Mouse (Mus musculus): ENCODE measurements around the gene Fv1. TPM values are rescaled to one million over a fixed set of nuclear protein-coding genes. Genes with fewer than 3 reads are reported as not detected.

The Fv1 gene
- polyA plus RNA-seq, 1 experiment from 2014 or later = 9.6 TPM

DNA sequence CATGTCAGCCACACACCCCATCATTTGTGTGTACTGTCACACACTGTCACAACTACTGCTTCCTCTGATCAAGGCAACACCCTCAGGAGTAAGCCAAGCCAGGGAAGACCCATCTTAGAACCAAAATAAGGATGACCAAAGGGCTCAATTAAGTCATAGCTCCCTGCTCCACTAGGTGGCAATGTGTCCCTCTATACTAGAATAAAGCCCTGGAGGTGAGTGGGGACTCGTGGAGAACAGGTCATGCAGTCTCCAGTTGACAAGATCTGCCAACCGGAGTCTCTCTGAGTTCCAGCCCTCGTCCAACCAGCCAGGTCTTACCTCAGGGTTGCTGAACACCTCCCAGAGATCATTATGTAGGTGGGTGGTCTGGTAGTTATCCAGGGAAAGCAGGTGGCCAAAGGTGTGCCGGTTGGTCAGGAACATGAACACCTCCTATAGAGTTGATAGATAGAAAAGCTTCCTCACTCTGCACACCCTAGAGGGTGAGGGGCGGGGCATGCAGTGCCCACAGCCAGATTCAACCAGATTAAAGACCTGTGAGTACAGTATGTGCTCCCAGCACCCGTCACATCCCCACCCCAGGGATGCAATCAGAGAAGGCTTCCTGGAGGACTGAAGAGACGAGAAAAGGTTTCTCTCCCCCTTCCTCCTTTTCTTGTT lies 49.8 kb downstream of the Fv1 start:
- Histone ChIP-seq H3K36me3 (0 out of 2 replicates have a peak, but pooled peaks cover 3% of the 10 kb centered on the region), H3K27me3 (replicated peaks) (no peaks in the 10 kb centered on the region), H3K4me1 (replicated peaks) (no peaks in the 10 kb centered on the region), H3K27ac (no peak overlapping the region), H3K9me3 (no peaks in the 10 kb centered on the region), H3K4me2 (replicated peaks) (no peak overlapping the region), H3K9ac (no peak overlapping the region), H3K4me3 (replicated peaks) (no peak overlapping the region)
- peak; percentile 59 for ATAC-seq
- WGBS = 52% methylated on average over 7 of the region's 7 CpGs

Other genes with a start within 250 kb of the Fv1 start
- 2.6 and 2.7 TPM in 2 replicates for gene Zfp979, start 226.5 kb upstream of the Fv1 start, polyA plus RNA-seq (2015; fragmentation: Nextera tagmentation; extraction: Ambion mirVana)
- not detected in 2 replicates for gene Zfp534, start 166.4 kb upstream of the Fv1 start, polyA plus RNA-seq (2015; fragmentation: Nextera tagmentation; extraction: Ambion mirVana)
- gene Zfp984, start 59.2 kb upstream of the Fv1 start, polyA plus RNA-seq (2015; fragmentation: Nextera tagmentation; extraction: Ambion mirVana) = 10.8 and 11.9 TPM in 2 replicates
- gene Zfp933, start 20.6 kb upstream of the Fv1 start, polyA plus RNA-seq (2015; fragmentation: Nextera tagmentation; extraction: Ambion mirVana) = 4.6 and 4.7 TPM in 2 replicates
- gene Miip, start 163 bp upstream of the Fv1 start, polyA plus RNA-seq (2015; fragmentation: Nextera tagmentation; extraction: Ambion mirVana) = 33.1 and 35.6 TPM in 2 replicates
- 42.4 and 42.5 TPM in 2 replicates for gene Mfn2, start 35.7 kb downstream of the Fv1 start, polyA plus RNA-seq (2015; fragmentation: Nextera tagmentation; extraction: Ambion mirVana)
- gene Plod1, start 67.8 kb downstream of the Fv1 start, polyA plus RNA-seq (2015; fragmentation: Nextera tagmentation; extraction: Ambion mirVana) = 38.0 and 38.8 TPM in 2 replicates
- gene 2510039O18Rik, start 71.9 kb downstream of the Fv1 start, polyA plus RNA-seq (2015; fragmentation: Nextera tagmentation; extraction: Ambion mirVana) = 17.5 and 18.4 TPM in 2 replicates
- not detected in 2 replicates for gene Nppb, start 116.8 kb downstream of the Fv1 start, polyA plus RNA-seq (2015; fragmentation: Nextera tagmentation; extraction: Ambion mirVana)
- 0.21 TPM in 1 of 2 replicates, not detected in the other for gene Nppa, start 131.7 kb downstream of the Fv1 start, polyA plus RNA-seq (2015; fragmentation: Nextera tagmentation; extraction: Ambion mirVana)
- 4.7 and 4.9 TPM in 2 replicates for gene Clcn6, start 169.8 kb downstream of the Fv1 start, polyA plus RNA-seq (2015; fragmentation: Nextera tagmentation; extraction: Ambion mirVana)
- 18.4 TPM in 2 replicates for gene Mthfr, start 170.1 kb downstream of the Fv1 start, polyA plus RNA-seq (2015; fragmentation: Nextera tagmentation; extraction: Ambion mirVana)
- 15.1 and 16.7 TPM in 2 replicates for gene Agtrap, start 219.1 kb downstream of the Fv1 start, polyA plus RNA-seq (2015; fragmentation: Nextera tagmentation; extraction: Ambion mirVana)